Mouse (Mus musculus): ENCODE data around the gene Zfp637. TPM values are rescaled to one million over a fixed set of nuclear protein-coding genes. Genes with fewer than 3 reads are reported as not detected.

Zfp637 gene
- 14.6 TPM for polyA plus RNA-seq (2014; fragmentation: Illumina TruSeq; extraction: RNeasy Lipid Tissue Mini Kit (QIAGEN cat#74804))

GRCm38 (mm10) chr6:117840686-117841510 is at the start of gene Zfp637:
Gene Zfp637, plus strand, starts transcription at chr6:117841180.

GRCm38 (mm10) chr6:117861848-117862247 is 20.9 kb downstream of the Zfp637 start, which contains the start of gene Zfp239:
Gene Zfp239, plus strand, starts transcription at chr6:117862100.

Other genes starting within 250 kb of the Zfp637 start
- 8.7 TPM for gene Zfp239, start 20.9 kb downstream of the Zfp637 start, polyA plus RNA-seq (2014; fragmentation: Illumina TruSeq; extraction: RNeasy Lipid Tissue Mini Kit (QIAGEN cat#74804))
- 582 TPM for gene Hnrnpf, start 59.1 kb downstream of the Zfp637 start, polyA plus RNA-seq (2014; fragmentation: Illumina TruSeq; extraction: RNeasy Lipid Tissue Mini Kit (QIAGEN cat#74804))
- not detected for gene Fxyd4, start 96.5 kb downstream of the Zfp637 start, polyA plus RNA-seq (2014; fragmentation: Illumina TruSeq; extraction: RNeasy Lipid Tissue Mini Kit (QIAGEN cat#74804))
- 0.57 TPM for gene Rasgef1a, start 170.3 kb downstream of the Zfp637 start, polyA plus RNA-seq (2014; fragmentation: Illumina TruSeq; extraction: RNeasy Lipid Tissue Mini Kit (QIAGEN cat#74804))